Mouse (Mus musculus) kidney, postnatal 14 days (tissue): ENCODE measurements around the gene Fscn2.
"Not testable (repeated sequence)": the region's sequence is repeated elsewhere in the genome, so short reads cannot be mapped to it uniquely, and the experiment has no call there.

Experiments
- DNase-seq: peaks from one replicate; pipeline ENCODE4 v3.0.0; 2022; ENCODE audit warnings: mixed read lengths

Fscn2 gene

DNA sequence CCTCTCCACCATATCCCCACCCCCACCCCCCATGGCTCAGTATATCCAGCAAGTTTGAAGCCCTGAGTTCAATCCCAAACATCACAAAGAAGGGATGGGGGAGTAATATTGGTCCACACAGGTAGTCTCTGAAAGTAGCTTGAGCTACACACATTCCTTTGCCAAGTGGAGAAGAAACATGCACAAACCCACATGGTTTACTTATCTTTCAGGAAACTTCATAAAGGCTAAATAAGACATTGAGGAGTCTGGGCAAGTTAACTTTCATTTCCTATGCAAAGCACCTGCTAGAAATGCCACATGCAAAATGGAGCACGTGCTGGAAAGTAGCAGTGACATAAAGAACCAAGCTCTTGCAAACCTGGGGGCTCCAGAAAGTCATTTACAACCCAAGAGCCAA is 45.1 kb downstream of the Fscn2 start:
- no peak for DNase-seq

DNA sequence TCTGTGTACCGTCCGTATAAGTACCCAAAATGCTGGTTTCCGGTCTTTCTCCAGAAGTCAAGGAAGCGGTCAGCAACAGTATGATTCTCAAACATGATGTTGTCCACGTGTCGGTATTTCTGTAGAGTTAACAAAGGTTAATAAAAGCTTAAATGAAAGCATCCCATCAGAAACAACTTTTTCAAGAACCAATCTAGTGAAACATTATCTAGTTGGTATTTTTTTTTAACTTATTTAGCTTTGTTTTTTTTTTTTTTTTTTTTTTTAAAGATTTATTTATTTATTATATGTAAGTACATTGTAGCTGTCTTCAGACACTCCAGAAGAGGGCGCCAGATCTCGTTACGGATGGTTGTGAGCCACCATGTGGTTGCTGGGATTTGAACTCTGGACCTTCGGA is 52.3 kb downstream of the Fscn2 start:
- not testable (repeated sequence) for DNase-seq
